ENCODE assay signal across 18 mouse cellular contexts in the genomic region with DNA sequence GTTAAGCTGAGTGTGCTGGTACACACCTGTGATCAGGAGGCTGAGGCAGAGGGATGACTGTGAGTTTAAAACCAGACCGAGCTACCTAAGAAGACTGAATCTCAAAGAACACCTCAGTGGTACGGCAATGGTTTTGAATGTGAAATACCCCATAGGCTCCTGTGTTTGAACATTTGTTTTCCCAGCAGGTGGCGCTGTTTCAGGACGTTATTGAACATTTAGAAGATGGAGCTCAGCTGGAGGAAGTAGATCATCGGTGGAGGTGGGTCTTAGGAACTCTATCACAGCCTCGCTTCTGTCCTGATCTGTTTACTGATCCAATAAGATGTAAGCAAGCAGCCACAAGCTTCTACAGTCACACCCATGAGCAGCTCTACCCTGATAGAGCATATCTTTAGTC. TPM values are rescaled to one million over a fixed set of nuclear protein-coding genes. Genes with fewer than 3 reads are reported as not detected.
DNase-seq lines count a peak whose midpoint lies in the region; ATAC-seq and TF ChIP-seq lines count a peak whose summit lies in the region.
"Had no signal": no experiment of that assay in that cellular context is flagged by ENCODE, and none has a peak within 500 bp of the region (broad histone marks: within the 10 kb centered on the region; RNA-seq: fewer than 3 reads in every experiment).

No protein-coding gene starts in this region.

- ATAC-seq in heart, embryonic 11.5 days (replicated peaks; ENCODE audit: insufficient number of reproducible peaks, low FRiP score, low TSS enrichment): no peak
- ATAC-seq in lung, embryonic 14.5 days (ENCODE audit: insufficient read depth): no peak
- ATAC-seq in stomach, postnatal 0 days (ENCODE audit: low FRiP score, low TSS enrichment): no peak

- no peaks in the 10 kb centered on the region for H3K79me2 ChIP-seq in heart, adult 2 months (replicated peaks; ENCODE audit: control insufficient read depth, insufficient read depth, low read length)
- H3K79me2 ChIP-seq in MEL (ENCODE audit: control insufficient read depth, insufficient read depth, low read length, poor library complexity): no peaks in the 10 kb centered on the region

- no peak for TF ChIP-seq RAD21 in MEL (IDR thresholded peaks at IDR 0.05; ENCODE audit: low read depth, low read length)

- DNase-seq in heart, adult 2 months: no peak
- no peak for DNase-seq in lung, embryonic 14.5 days
- no peak for DNase-seq in lung, postnatal 10 days
- DNase-seq in MEL (ENCODE audit: low read depth, low spot score): peak; percentile 10
- no peak for DNase-seq in stomach, postnatal 0 days (ENCODE audit: low spot score)
- no peak for DNase-seq in cerebellum, postnatal 4 days (ENCODE audit: low spot score in 2 of 2)
- DNase-seq in gastrocnemius, postnatal 25 days: no peak
- DNase-seq: adrenal gland, postnatal 36 days; cerebellum, postnatal 36 days; heart, postnatal 14 days; kidney, postnatal 10 days; layer of hippocampus, adult 9-11 months had no signal

- no peak overlapping the region for H3K4me2 ChIP-seq in heart, embryonic 11.5 days
- no peak overlapping the region for H3K4me2 ChIP-seq in lung, embryonic 14.5 days
- no peak overlapping the region for H3K4me2 ChIP-seq in stomach, postnatal 0 days (replicated peaks; ENCODE audit: low read depth)
- H3K4me2 ChIP-seq: embryonic facial prominence, embryonic 13.5 days had no signal

- H3K27ac ChIP-seq in heart, adult 2 months: no peak overlapping the region
- H3K27ac ChIP-seq in heart, embryonic 11.5 days (ENCODE audit: low read depth, low read length): no peak overlapping the region
- H3K27ac ChIP-seq in lung, embryonic 14.5 days (ENCODE audit: low read depth): no peak overlapping the region
- no peak overlapping the region for H3K27ac ChIP-seq in MEL (ENCODE audit: control insufficient read depth, low read depth, low read length)
- no peak overlapping the region for H3K27ac ChIP-seq in stomach, postnatal 0 days (replicated peaks)
- H3K27ac ChIP-seq: embryonic facial prominence, embryonic 13.5 days; forebrain, embryonic 10.5 days; macrophage had no signal

- intact Hi-C loops in heart, adult 2 months (cut with DNase I): no loop called here

- H3K9ac ChIP-seq in heart, adult 2 months (ENCODE audit: low read depth, low read length): no peak overlapping the region
- H3K9ac ChIP-seq in heart, embryonic 11.5 days (ENCODE audit: low read depth, low read length): no peak overlapping the region
- no peak overlapping the region for H3K9ac ChIP-seq in lung, embryonic 14.5 days
- no peak overlapping the region for H3K9ac ChIP-seq in MEL (ENCODE audit: control insufficient read depth, low read depth, low read length, poor library complexity, severe bottlenecking)
- no peak overlapping the region for H3K9ac ChIP-seq in stomach, postnatal 0 days (ENCODE audit: low read length)
- H3K9ac ChIP-seq: embryonic facial prominence, embryonic 13.5 days had no signal

- no peak for TF ChIP-seq POLR2A in heart, adult 2 months (IDR thresholded peaks at IDR 0.05; ENCODE audit: insufficient read depth, low read depth, low read length)
- no peak for TF ChIP-seq POLR2A in MEL (IDR thresholded peaks at IDR 0.05; ENCODE audit: control insufficient read depth in 1 of 2, insufficient read depth in 1 of 2, low read depth in 1 of 2, low read length in 2 of 2, poor library complexity in 1 of 2)

- WGBS in heart, adult 2 months: 69% methylated on average over 6 of the region's 6 CpGs
- WGBS in heart, embryonic 11.5 days (ENCODE audit: insufficient replicate concordance): 64% methylated on average over 6 of the region's 6 CpGs
- 74% methylated on average over 6 of the region's 6 CpGs for WGBS in lung, embryonic 14.5 days
- 74% methylated on average over 6 of the region's 6 CpGs for WGBS in stomach, postnatal 0 days

- no peaks in the 10 kb centered on the region for H3K36me3 ChIP-seq in heart, adult 2 months (ENCODE audit: control insufficient read depth, insufficient read depth, low read length)
- H3K36me3 ChIP-seq in heart, embryonic 11.5 days (ENCODE audit: control insufficient read depth, insufficient read depth, low read length): no peaks in the 10 kb centered on the region
- no peaks in the 10 kb centered on the region for H3K36me3 ChIP-seq in lung, embryonic 14.5 days (ENCODE audit: insufficient read depth)
- H3K36me3 ChIP-seq in MEL (ENCODE audit: control insufficient read depth in 1 of 2, insufficient read depth in 2 of 2, low read length in 2 of 2): no peaks in the 10 kb centered on the region
- no peaks in the 10 kb centered on the region for H3K36me3 ChIP-seq in stomach, postnatal 0 days (ENCODE audit: control insufficient read depth, insufficient read depth, low read length)
- H3K36me3 ChIP-seq: embryonic facial prominence, embryonic 13.5 days; forebrain, embryonic 10.5 days had no signal

- H3K27me3 ChIP-seq in heart, adult 2 months (ENCODE audit: control insufficient read depth, insufficient read depth, low read length): no peaks in the 10 kb centered on the region; the same call in 1 of the 2 replicates
- no peaks in the 10 kb centered on the region for H3K27me3 ChIP-seq in heart, embryonic 11.5 days (ENCODE audit: control insufficient read depth, insufficient read depth, low read length)
- H3K27me3 ChIP-seq in lung, embryonic 14.5 days (ENCODE audit: insufficient read depth, low read length): no peaks in the 10 kb centered on the region
- no peaks in the 10 kb centered on the region for H3K27me3 ChIP-seq in MEL (ENCODE audit: control insufficient read depth in 1 of 2, insufficient read depth in 2 of 2, low read length in 2 of 2)
- H3K27me3 ChIP-seq in stomach, postnatal 0 days (ENCODE audit: control insufficient read depth, insufficient read depth, low read length): no peaks in the 10 kb centered on the region
- H3K27me3 ChIP-seq: embryonic facial prominence, embryonic 13.5 days had no signal

- no peak for TF ChIP-seq EP300 in heart, adult 2 months (IDR thresholded peaks at IDR 0.05; ENCODE audit: insufficient read depth, low read depth, low read length)
- TF ChIP-seq EP300 in MEL (IDR thresholded peaks at IDR 0.05; ENCODE audit: low read depth in 1 of 2, low read length in 2 of 2): no peak
- no peak for TF ChIP-seq EP300 in stomach, postnatal 0 days (optimal IDR thresholded peaks at IDR 0.05)

- H3K4me3 ChIP-seq in heart, adult 2 months: no peak overlapping the region
- H3K4me3 ChIP-seq in heart, embryonic 11.5 days (ENCODE audit: low read depth, low read length): no peak overlapping the region
- H3K4me3 ChIP-seq in lung, embryonic 14.5 days (ENCODE audit: low read depth, low read length): no peak overlapping the region
- H3K4me3 ChIP-seq in MEL (ENCODE audit: control insufficient read depth in 1 of 2, insufficient read depth in 1 of 2, low read depth in 2 of 2, low read length in 2 of 2): no peak overlapping the region
- H3K4me3 ChIP-seq in stomach, postnatal 0 days (ENCODE audit: low read depth, low read length): no peak overlapping the region
- H3K4me3 ChIP-seq: embryonic facial prominence, embryonic 13.5 days; forebrain, embryonic 10.5 days had no signal

- peak; percentile 31 for TF ChIP-seq CTCF in heart, adult 2 months (IDR thresholded peaks at IDR 0.05)
- TF ChIP-seq CTCF in lung, embryonic 14.5 days (IDR thresholded peaks at IDR 0.05; ENCODE audit: low read depth): peak; percentile 27; the same call in 1 of the 2 replicates
- peak in 1 of 3 experiments; percentile 1; a peak in 1 of 6 replicates for TF ChIP-seq CTCF in MEL (IDR thresholded peaks at IDR 0.05 in 2 of 3, conservative IDR thresholded peaks at IDR 0.05 in 1 of 3; ENCODE audit: control insufficient read depth in 1 of 3, insufficient read depth in 1 of 3, low read depth in 2 of 3, low read length in 3 of 3, poor library complexity in 1 of 3, severe bottlenecking in 1 of 3)
- peak; percentile 35; the same call in 1 of the 2 replicates for TF ChIP-seq CTCF in stomach, postnatal 0 days (IDR thresholded peaks at IDR 0.05; ENCODE audit: low read depth)

- no peaks in the 10 kb centered on the region for H3K4me1 ChIP-seq in heart, adult 2 months (ENCODE audit: control insufficient read depth, insufficient read depth, low read length)
- no peaks in the 10 kb centered on the region for H3K4me1 ChIP-seq in heart, embryonic 11.5 days (ENCODE audit: control insufficient read depth, insufficient read depth, low read length)
- H3K4me1 ChIP-seq in lung, embryonic 14.5 days (ENCODE audit: insufficient read depth): no peaks in the 10 kb centered on the region
- no peaks in the 10 kb centered on the region for H3K4me1 ChIP-seq in MEL (ENCODE audit: control insufficient read depth in 1 of 2, insufficient read depth in 2 of 2, low read length in 2 of 2)
- H3K4me1 ChIP-seq in stomach, postnatal 0 days (replicated peaks; ENCODE audit: control insufficient read depth, insufficient read depth): no peaks in the 10 kb centered on the region
- H3K4me1 ChIP-seq: embryonic facial prominence, embryonic 13.5 days; forebrain, embryonic 10.5 days had no signal

- H3K9me3 ChIP-seq in heart, embryonic 11.5 days (replicated peaks; ENCODE audit: control insufficient read depth, low read length): no peaks in the 10 kb centered on the region
- H3K9me3 ChIP-seq in lung, embryonic 14.5 days (ENCODE audit: low read depth, low read length): no peaks in the 10 kb centered on the region
- no peaks in the 10 kb centered on the region for H3K9me3 ChIP-seq in MEL (replicated peaks; ENCODE audit: insufficient read depth, low read length)
- H3K9me3 ChIP-seq in stomach, postnatal 0 days (ENCODE audit: control insufficient read depth, low read length): 0 out of 2 replicates have a peak, but pooled peaks cover 2% of the 10 kb centered on the region
- H3K9me3 ChIP-seq: embryonic facial prominence, embryonic 13.5 days had no signal

TF ChIP-seq in MEL, 35 proteins besides CTCF, POLR2A, EP300 and RAD21:
- TF ChIP-seq SMC3 (IDR thresholded peaks at IDR 0.05; ENCODE audit: low read depth, low read length) (0 out of 2 replicates have a peak, but pooled peaks have one; percentile 6), ZMIZ1 (IDR thresholded peaks at IDR 0.05; ENCODE audit: low read depth, low read length) (no peak)

RNA-seq across cellular contexts. Expression of a gene that starts 28.3 kb away (rescaled TPM):
- total RNA-seq in heart, adult 2 months (2021): not detected
- 5.4 TPM in 1 of 2 replicates, not detected in the other for polyA plus RNA-seq in heart, adult 2 months (2012; rRNA removed)
- not detected in 2 replicates for polyA plus RNA-seq in heart, embryonic 11.5 days (2014; fragmentation: Nextera tagmentation; extraction: Ambion mirVana)
- polyA plus RNA-seq in lung, embryonic 14.5 days (2014; fragmentation: Nextera tagmentation; extraction: Ambion mirVana): 1.3 and 2.2 TPM in 2 replicates
- not detected in 2 replicates for total RNA-seq in MEL (2012; rRNA removed)
- not detected for polyA plus RNA-seq in MEL (2012; ENCODE audit: insufficient read depth in 1 of 2, insufficient read length in 2 of 2, low read depth in 1 of 2, low replicate concordance in 2 of 2, missing spikeins in 1 of 2)
- polyA plus RNA-seq in stomach, postnatal 0 days (2015; fragmentation: Nextera tagmentation; extraction: Ambion mirVana): 0.47 and 0.56 TPM in 2 replicates
- not detected for total RNA-seq in gastrocnemius, postnatal 25 days (2021)
- total RNA-seq: adrenal gland, postnatal 36 days; granulocyte monocyte progenitor cell, adult 5-6 weeks; heart, postnatal 14 days had no signal
- polyA plus RNA-seq: embryonic facial prominence, embryonic 13.5 days; liver, embryonic 16.5 days; macrophage had no signal
